Mouse (Mus musculus): Measurements from ENCODE around the gene Srp14.

Gene Srp14

DNA sequence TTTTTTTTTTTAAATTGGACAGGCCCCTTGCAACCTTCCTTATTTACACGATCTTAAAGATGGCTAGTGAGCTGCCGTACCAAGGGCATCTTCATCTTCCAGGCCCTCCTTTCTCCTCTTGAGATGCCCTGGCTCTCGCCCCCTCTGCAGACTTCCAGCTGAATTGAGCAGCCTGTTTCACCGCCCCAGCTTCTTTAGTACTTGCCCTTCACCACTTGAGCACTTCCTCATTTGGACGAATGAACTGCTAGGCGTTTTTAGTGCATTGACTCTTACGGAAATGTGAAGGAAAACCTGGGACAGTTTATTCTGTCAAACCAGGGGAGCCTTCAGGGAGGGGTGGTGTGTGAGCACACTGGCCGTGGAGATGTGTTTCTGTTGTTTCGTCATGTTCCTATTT, 50.2 kb downstream of the Srp14 start:
- no peak for TF ChIP-seq GATA4 (IDR thresholded peaks at IDR 0.05; ENCODE audit: insufficient replicate concordance, low read length)

DNA sequence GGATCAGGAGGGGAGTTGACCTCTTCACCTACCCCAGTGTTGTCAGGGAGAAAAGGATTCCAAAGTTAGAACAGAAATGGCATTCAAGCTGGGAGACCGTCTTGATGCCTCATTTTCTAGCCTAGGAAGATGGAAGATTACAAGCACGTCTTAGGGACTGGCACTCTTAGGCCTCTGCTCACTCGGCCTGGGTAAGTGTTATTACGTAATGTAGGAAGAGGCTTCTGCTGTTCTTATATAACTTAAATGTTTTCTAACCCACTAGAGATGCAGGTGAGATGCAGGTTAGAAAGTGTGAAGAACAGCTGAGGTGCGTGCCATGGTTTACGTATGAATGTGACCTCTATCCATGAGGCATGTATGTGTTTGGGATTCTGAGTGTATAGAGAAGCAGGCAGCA, 51.2 kb downstream of the Srp14 start:
- no peak for TF ChIP-seq GATA4 (IDR thresholded peaks at IDR 0.05; ENCODE audit: insufficient replicate concordance, low read length)

All from liver, adult (tissue).